Comparison of ENCODE assay signal across 11 mouse cellular contexts in genomic region chr11:80148313-80148712, GRCm38 (mm10). TPM values are rescaled to one million over a fixed set of nuclear protein-coding genes. Genes with fewer than 3 reads are reported as not detected.
DNase-seq lines count a peak whose midpoint lies in the region; ATAC-seq and TF ChIP-seq lines count a peak whose summit lies in the region.
"Had no signal": no experiment of that assay in that cellular context is flagged by ENCODE, and none has a peak within 500 bp of the region (broad histone marks: within the 10 kb centered on the region; RNA-seq: fewer than 3 reads in every experiment).

No protein-coding gene starts in this region.

- H3K27ac ChIP-seq in kidney, adult 2 months (ENCODE audit: insufficient read depth, low read depth, low read length): no peak overlapping the region
- no peak overlapping the region for H3K27ac ChIP-seq in kidney, embryonic 14.5 days (ENCODE audit: low read depth, low read length)
- no peak overlapping the region for H3K27ac ChIP-seq in stomach, embryonic 15.5 days
- H3K27ac ChIP-seq: hindbrain, embryonic 13.5 days; liver, embryonic 13.5 days; midbrain, embryonic 12.5 days had no signal

- TF ChIP-seq CTCF in kidney, adult 2 months (conservative IDR thresholded peaks at IDR 0.05; ENCODE audit: insufficient read depth, insufficient read length, low read depth, low read length): no peak

- H3K27me3 ChIP-seq in kidney, adult 2 months (replicated peaks; ENCODE audit: control insufficient read depth, insufficient read depth, low read length): no peaks in the 10 kb centered on the region
- H3K27me3 ChIP-seq in kidney, embryonic 14.5 days (ENCODE audit: control insufficient read depth, insufficient read depth, low read length): no peaks in the 10 kb centered on the region
- H3K27me3 ChIP-seq in stomach, embryonic 15.5 days (replicated peaks): no peaks in the 10 kb centered on the region

- DNase-seq in kidney, adult 2 months: peak; percentile 75
- peak; percentile 84 for DNase-seq in heart, adult 8-10 months (ENCODE audit: low spot score)
- DNase-seq in kidney, postnatal 10 days: peak; percentile 70
- DNase-seq in urinary bladder, postnatal 10 days (ENCODE audit: low spot score): no peak
- DNase-seq: liver, embryonic 13.5 days had no signal

- H3K4me3 ChIP-seq in kidney, adult 2 months (ENCODE audit: insufficient read depth, low read depth, low read length): no peak overlapping the region
- no peak overlapping the region for H3K4me3 ChIP-seq in kidney, embryonic 14.5 days (ENCODE audit: low read length)
- no peak overlapping the region for H3K4me3 ChIP-seq in stomach, embryonic 15.5 days (replicated peaks)
- H3K4me3 ChIP-seq: hindbrain, embryonic 13.5 days; liver, embryonic 13.5 days; midbrain, embryonic 12.5 days had no signal

- no peak for TF ChIP-seq POLR2A in kidney, adult 2 months (IDR thresholded peaks at IDR 0.05; ENCODE audit: low read depth, low read length)

- H3K9me3 ChIP-seq in kidney, embryonic 14.5 days (ENCODE audit: control insufficient read depth, low read length): no peaks in the 10 kb centered on the region
- H3K9me3 ChIP-seq in stomach, embryonic 15.5 days: no peaks in the 10 kb centered on the region
- H3K9me3 ChIP-seq: hindbrain, embryonic 13.5 days; liver, embryonic 13.5 days; midbrain, embryonic 12.5 days had no signal

- WGBS in kidney, adult 2 months: 32% methylated on average over 1 of the region's 1 CpGs
- 77% methylated on average over 1 of the region's 1 CpGs for WGBS in kidney, embryonic 14.5 days
- WGBS in stomach, embryonic 15.5 days: 22% methylated on average over 1 of the region's 1 CpGs

- H3K4me1 ChIP-seq in kidney, adult 2 months (ENCODE audit: control insufficient read depth, insufficient read depth, low read length): peaks cover 9% of the 10 kb centered on the region
- H3K4me1 ChIP-seq in kidney, embryonic 14.5 days (ENCODE audit: control insufficient read depth, insufficient read depth, low read length): 0 out of 2 replicates have a peak, but pooled peaks cover 4% of the 10 kb centered on the region
- no peaks in the 10 kb centered on the region for H3K4me1 ChIP-seq in stomach, embryonic 15.5 days
- H3K4me1 ChIP-seq: hindbrain, embryonic 13.5 days; midbrain, embryonic 12.5 days had no signal

- H3K4me2 ChIP-seq in kidney, embryonic 14.5 days (replicated peaks; ENCODE audit: low read depth, low read length): no peak overlapping the region
- H3K4me2 ChIP-seq in stomach, embryonic 15.5 days: no peak overlapping the region
- H3K4me2 ChIP-seq: hindbrain, embryonic 13.5 days; liver, embryonic 13.5 days; midbrain, embryonic 12.5 days had no signal

- no peak for ATAC-seq in kidney, embryonic 14.5 days (ENCODE audit: low FRiP score, low TSS enrichment)
- peak; percentile 19; the same call in 1 of the 2 replicates for ATAC-seq in stomach, embryonic 15.5 days (ENCODE audit: insufficient read depth, low FRiP score, low read depth)
- no peak for ATAC-seq in CD4-positive, CD25-positive, alpha-beta regulatory T cell, adult 4 months

- H3K9ac ChIP-seq in kidney, embryonic 14.5 days (ENCODE audit: low read depth, low read length): no peak overlapping the region
- H3K9ac ChIP-seq in stomach, embryonic 15.5 days: no peak overlapping the region
- H3K9ac ChIP-seq: hindbrain, embryonic 13.5 days; liver, embryonic 13.5 days; midbrain, embryonic 12.5 days had no signal

- no peaks in the 10 kb centered on the region for H3K36me3 ChIP-seq in kidney, adult 2 months (ENCODE audit: control insufficient read depth, insufficient read depth, low read length)
- no peaks in the 10 kb centered on the region for H3K36me3 ChIP-seq in kidney, embryonic 14.5 days (ENCODE audit: control insufficient read depth, insufficient read depth, low read length)
- H3K36me3 ChIP-seq in stomach, embryonic 15.5 days: no peaks in the 10 kb centered on the region
- H3K36me3 ChIP-seq: hindbrain, embryonic 13.5 days; liver, embryonic 13.5 days; midbrain, embryonic 12.5 days had no signal

RNA-seq across cellular contexts. Expression of gene Adap2, which starts 5.6 kb away (rescaled TPM):
- polyA plus RNA-seq in kidney, adult 2 months (2012; rRNA removed): 25.9 and 26.8 TPM in 2 replicates
- polyA plus RNA-seq in kidney, embryonic 14.5 days (2014; fragmentation: Nextera tagmentation; extraction: Ambion mirVana): 1.3 and 2.1 TPM in 2 replicates
- total RNA-seq in heart, adult 8-10 months (2022): 10 to 100 TPM in 2 of 4 experiments, 1 to 10 TPM in 2; 8.3 to 12.5 (median 9.9) TPM
- polyA plus RNA-seq in stomach, embryonic 15.5 days (2015; fragmentation: Nextera tagmentation; extraction: Ambion mirVana): 4.2 and 4.7 TPM in 2 replicates
- under 1 TPM in 1 of 2 experiments, not detected in 1; 0.17 TPM for polyA plus RNA-seq in CD4-positive, CD25-positive, alpha-beta regulatory T cell, adult 4 months (2017; shearing (Covaris generic))
- total RNA-seq: common myeloid progenitor, adult 5-6 weeks had no signal

RNA-seq across cellular contexts. Expression of gene Tefm, which starts 6.3 kb away (rescaled TPM):
- polyA plus RNA-seq in kidney, adult 2 months (2012; rRNA removed): 10.2 and 12.3 TPM in 2 replicates
- polyA plus RNA-seq in kidney, embryonic 14.5 days (2014; fragmentation: Nextera tagmentation; extraction: Ambion mirVana): 33.5 and 36.5 TPM in 2 replicates
- 10 to 100 TPM; 30.1 to 36.3 (median 33.2) TPM for total RNA-seq in heart, adult 8-10 months (2022)
- 26.5 and 27.8 TPM in 2 replicates for polyA plus RNA-seq in stomach, embryonic 15.5 days (2015; fragmentation: Nextera tagmentation; extraction: Ambion mirVana)
- polyA plus RNA-seq in CD4-positive, CD25-positive, alpha-beta regulatory T cell, adult 4 months (2017; shearing (Covaris generic)): 10 to 100 TPM; 26.0 to 35.7 TPM

RNA-seq across cellular contexts. Expression of gene Rnf135, which starts 35.3 kb away (rescaled TPM):
- 7.0 and 7.6 TPM in 2 replicates for polyA plus RNA-seq in kidney, adult 2 months (2012; rRNA removed)
- 6.4 and 8.0 TPM in 2 replicates for polyA plus RNA-seq in kidney, embryonic 14.5 days (2014; fragmentation: Nextera tagmentation; extraction: Ambion mirVana)
- total RNA-seq in heart, adult 8-10 months (2022): 1 to 10 TPM; 5.8 to 6.0 (median 5.9) TPM
- 10.3 and 12.5 TPM in 2 replicates for polyA plus RNA-seq in stomach, embryonic 15.5 days (2015; fragmentation: Nextera tagmentation; extraction: Ambion mirVana)
- 10 to 100 TPM in 1 of 2 experiments, 1 to 10 TPM in 1; 8.4 to 11.3 TPM for polyA plus RNA-seq in CD4-positive, CD25-positive, alpha-beta regulatory T cell, adult 4 months (2017; shearing (Covaris generic))

RNA-seq across cellular contexts. Expression of gene Atad5, which starts 59.1 kb away (rescaled TPM):
- 0.22 and 0.25 TPM in 2 replicates for polyA plus RNA-seq in kidney, adult 2 months (2012; rRNA removed)
- 12.3 and 15.8 TPM in 2 replicates for polyA plus RNA-seq in kidney, embryonic 14.5 days (2014; fragmentation: Nextera tagmentation; extraction: Ambion mirVana)
- under 1 TPM; 0.55 to 0.97 (median 0.69) TPM for total RNA-seq in heart, adult 8-10 months (2022)
- polyA plus RNA-seq in stomach, embryonic 15.5 days (2015; fragmentation: Nextera tagmentation; extraction: Ambion mirVana): 9.3 and 9.6 TPM in 2 replicates
- polyA plus RNA-seq in CD4-positive, CD25-positive, alpha-beta regulatory T cell, adult 4 months (2017; shearing (Covaris generic)): 1 to 10 TPM; 3.5 to 3.6 TPM
